Mouse (Mus musculus): ENCODE data around the gene Arl6ip6.

GRCm38 (mm10) chr2:53178966-53179365, 12.6 kb upstream of the Arl6ip6 start:
- TF ChIP-seq CTCF (IDR thresholded peaks at IDR 0.05; ENCODE audit: low read depth, low read length): no peak
- no peak for TF ChIP-seq POLR2A (IDR thresholded peaks at IDR 0.05; ENCODE audit: extremely low read depth, insufficient read depth, low read length)

Data from liver, adult 2 months (tissue).